In the genomic region with DNA sequence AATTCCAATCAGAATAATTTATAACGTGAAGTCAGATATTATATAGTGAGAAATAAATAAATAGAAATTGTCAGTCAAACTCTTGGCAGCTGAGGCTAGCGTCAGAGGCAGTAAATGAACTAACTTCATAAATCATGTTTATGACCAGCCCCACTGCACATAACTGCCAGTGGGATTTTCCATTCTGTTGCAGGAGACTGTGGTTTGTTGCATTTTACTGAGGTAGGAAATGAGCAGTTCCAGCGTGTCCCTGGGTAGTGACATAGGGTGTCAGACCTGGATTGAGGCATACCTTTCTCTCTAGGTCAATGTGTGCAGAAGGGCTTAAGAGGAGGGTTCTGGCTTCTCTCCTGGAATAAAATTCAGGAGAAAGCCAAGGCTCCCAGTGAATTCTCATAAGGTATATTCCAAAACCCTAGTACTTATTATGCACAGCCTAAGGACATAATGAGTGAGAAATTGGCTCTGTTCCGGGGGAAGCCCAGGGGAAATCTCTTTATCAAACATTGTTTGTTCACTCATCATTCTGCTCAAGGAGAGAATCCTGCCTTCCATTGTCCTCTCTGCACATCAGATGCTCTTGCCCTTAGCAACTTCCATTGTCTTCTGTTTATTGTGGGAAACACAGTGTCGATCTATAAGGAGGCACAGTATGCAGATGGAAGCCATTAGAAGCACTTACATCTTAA, we compare ENCODE assay signal across 22 mouse cellular contexts.
A peak's percentile ranks its signal among the peaks of the same experiment; 100 is the strongest.
DNase-seq lines count a peak whose midpoint lies in the region; ATAC-seq and TF ChIP-seq lines count a peak whose summit lies in the region.
"Had no signal": no experiment of that assay in that cellular context is flagged by ENCODE, and none has a peak within 500 bp of the region (broad histone marks: within the 10 kb centered on the region; RNA-seq: fewer than 3 reads in every experiment).

No protein-coding gene starts in this region.

- H3K27me3 ChIP-seq in hindbrain, embryonic 12.5 days, result no peaks in the 10 kb centered on the region
- H3K27me3 ChIP-seq in hindbrain, embryonic 14.5 days (ENCODE audit: control insufficient read depth, insufficient read depth, low read length), result no peaks in the 10 kb centered on the region
- no peaks in the 10 kb centered on the region for H3K27me3 ChIP-seq in kidney, postnatal 0 days (ENCODE audit: insufficient read depth, low read length)
- no peaks in the 10 kb centered on the region for H3K27me3 ChIP-seq in midbrain, postnatal 0 days (ENCODE audit: insufficient read depth, low read length)
- H3K27me3 ChIP-seq in midbrain, embryonic 13.5 days, result no peaks in the 10 kb centered on the region
- no peaks in the 10 kb centered on the region for H3K27me3 ChIP-seq in neural tube, embryonic 14.5 days (ENCODE audit: control insufficient read depth, insufficient read depth, low read length)
- no peaks in the 10 kb centered on the region for H3K27me3 ChIP-seq in liver, postnatal 0 days (ENCODE audit: insufficient read depth, low read length)
- H3K27me3 ChIP-seq: embryonic facial prominence, embryonic 15.5 days; heart, embryonic 12.5 days; hindbrain, embryonic 15.5 days had no signal

- H3K4me3 ChIP-seq in hindbrain, embryonic 12.5 days, result no peak overlapping the region
- no peak overlapping the region for H3K4me3 ChIP-seq in hindbrain, embryonic 14.5 days (replicated peaks; ENCODE audit: low read length)
- no peak overlapping the region for H3K4me3 ChIP-seq in kidney, postnatal 0 days (replicated peaks; ENCODE audit: low read depth, low read length)
- no peak overlapping the region for H3K4me3 ChIP-seq in midbrain, postnatal 0 days (ENCODE audit: low read depth, low read length)
- no peak overlapping the region for H3K4me3 ChIP-seq in midbrain, embryonic 13.5 days (replicated peaks)
- H3K4me3 ChIP-seq in neural tube, embryonic 14.5 days (ENCODE audit: low read depth, low read length), result no peak overlapping the region
- no peak overlapping the region for H3K4me3 ChIP-seq in liver, postnatal 0 days (ENCODE audit: low read depth, low read length)
- H3K4me3 ChIP-seq: embryonic facial prominence, embryonic 15.5 days; erythroblast, embryonic 14.5 days; forebrain, embryonic 10.5 days; gastrocnemius, adult 2 months; heart, embryonic 12.5 days; hindbrain, embryonic 15.5 days had no signal

- H3K36me3 ChIP-seq in hindbrain, embryonic 12.5 days, result no peaks in the 10 kb centered on the region
- no peaks in the 10 kb centered on the region for H3K36me3 ChIP-seq in hindbrain, embryonic 14.5 days (replicated peaks; ENCODE audit: control insufficient read depth, insufficient read depth)
- H3K36me3 ChIP-seq in kidney, postnatal 0 days (ENCODE audit: insufficient read depth, low read length), result no peaks in the 10 kb centered on the region
- no peaks in the 10 kb centered on the region for H3K36me3 ChIP-seq in midbrain, postnatal 0 days (ENCODE audit: insufficient read depth, low read length)
- H3K36me3 ChIP-seq in midbrain, embryonic 13.5 days, result no peaks in the 10 kb centered on the region
- no peaks in the 10 kb centered on the region for H3K36me3 ChIP-seq in neural tube, embryonic 14.5 days (ENCODE audit: control insufficient read depth, insufficient read depth, low read length)
- H3K36me3 ChIP-seq in liver, postnatal 0 days (replicated peaks; ENCODE audit: insufficient read depth, low read length), result no peaks in the 10 kb centered on the region
- H3K36me3 ChIP-seq: embryonic facial prominence, embryonic 15.5 days; forebrain, embryonic 10.5 days; heart, embryonic 12.5 days; hindbrain, embryonic 15.5 days had no signal

- H3K4me1 ChIP-seq in hindbrain, embryonic 12.5 days, result no peaks in the 10 kb centered on the region
- no peaks in the 10 kb centered on the region for H3K4me1 ChIP-seq in hindbrain, embryonic 14.5 days (replicated peaks; ENCODE audit: control insufficient read depth, insufficient read depth, low read length)
- H3K4me1 ChIP-seq in kidney, postnatal 0 days (replicated peaks; ENCODE audit: insufficient read depth, low read length), result no peaks in the 10 kb centered on the region
- no peaks in the 10 kb centered on the region for H3K4me1 ChIP-seq in midbrain, postnatal 0 days (ENCODE audit: insufficient read depth, low read length)
- H3K4me1 ChIP-seq in midbrain, embryonic 13.5 days (replicated peaks), result no peaks in the 10 kb centered on the region
- H3K4me1 ChIP-seq in neural tube, embryonic 14.5 days (ENCODE audit: control insufficient read depth, insufficient read depth, low read length), result no peaks in the 10 kb centered on the region
- no peaks in the 10 kb centered on the region for H3K4me1 ChIP-seq in liver, postnatal 0 days (ENCODE audit: insufficient read depth)
- H3K4me1 ChIP-seq: embryonic facial prominence, embryonic 15.5 days; forebrain, embryonic 10.5 days; heart, embryonic 12.5 days; hindbrain, embryonic 15.5 days had no signal

- TF ChIP-seq CTCF in kidney, postnatal 0 days (IDR thresholded peaks at IDR 0.05; ENCODE audit: low read depth), result no peak
- TF ChIP-seq CTCF in midbrain, postnatal 0 days (IDR thresholded peaks at IDR 0.05), result no peak
- TF ChIP-seq CTCF in liver, postnatal 0 days (IDR thresholded peaks at IDR 0.05; ENCODE audit: low read depth), result no peak

- 0 out of 2 replicates have a peak overlapping the region, but pooled peaks have one; percentile 23 for H3K27ac ChIP-seq in hindbrain, embryonic 12.5 days
- H3K27ac ChIP-seq in hindbrain, embryonic 14.5 days, result no peak overlapping the region
- H3K27ac ChIP-seq in kidney, postnatal 0 days, result no peak overlapping the region
- H3K27ac ChIP-seq in midbrain, postnatal 0 days (ENCODE audit: low read depth, low read length), result no peak overlapping the region
- no peak overlapping the region for H3K27ac ChIP-seq in midbrain, embryonic 13.5 days
- H3K27ac ChIP-seq in neural tube, embryonic 14.5 days (ENCODE audit: low read depth, low read length), result no peak overlapping the region
- H3K27ac ChIP-seq in liver, postnatal 0 days (ENCODE audit: low read depth), result no peak overlapping the region
- H3K27ac ChIP-seq: embryonic facial prominence, embryonic 15.5 days; forebrain, embryonic 10.5 days; gastrocnemius, adult 2 months; hindbrain, embryonic 15.5 days had no signal

- WGBS in hindbrain, embryonic 12.5 days, result 74% methylated on average over 5 of the region's 5 CpGs
- 52% methylated on average over 5 of the region's 5 CpGs for WGBS in hindbrain, embryonic 14.5 days
- WGBS in kidney, postnatal 0 days, result 53% methylated on average over 5 of the region's 5 CpGs
- 71% methylated on average over 5 of the region's 5 CpGs for WGBS in midbrain, postnatal 0 days
- WGBS in midbrain, embryonic 13.5 days, result 71% methylated on average over 5 of the region's 5 CpGs
- 39% methylated on average over 5 of the region's 5 CpGs for WGBS in neural tube, embryonic 14.5 days
- WGBS in liver, postnatal 0 days (ENCODE audit: insufficient replicate concordance), result 69% methylated on average over 5 of the region's 5 CpGs

- DNase-seq in hindbrain, embryonic 14.5 days (ENCODE audit: low spot score), result no peak
- peak; percentile 18 for DNase-seq in kidney, postnatal 0 days (ENCODE audit: low spot score)
- DNase-seq in kidney, adult 18-20 months, result no peak
- peak; percentile 22 for DNase-seq in midbrain, postnatal 0 days (ENCODE audit: low spot score)
- no peak for DNase-seq in liver, postnatal 0 days
- DNase-seq: adrenal gland, postnatal 14 days; cerebellum, adult 18-20 months; cerebellum, adult 9-11 months; cerebellum, postnatal 36 days; gastrocnemius, adult 2 months; gastrocnemius, postnatal 25 days had no signal

- ATAC-seq in hindbrain, embryonic 12.5 days (ENCODE audit: low FRiP score), result peak; percentile 48
- ATAC-seq in hindbrain, embryonic 14.5 days (ENCODE audit: low FRiP score), result no peak
- no peak for ATAC-seq in kidney, postnatal 0 days (replicated peaks; ENCODE audit: low FRiP score, low read depth)
- ATAC-seq in midbrain, postnatal 0 days (ENCODE audit: low FRiP score), result no peak
- ATAC-seq in midbrain, embryonic 13.5 days, result no peak
- ATAC-seq in neural tube, embryonic 14.5 days (ENCODE audit: low read depth), result peak; percentile 79
- ATAC-seq in liver, postnatal 0 days, result no peak
- ATAC-seq: activated CD4-positive, CD25-positive, alpha-beta regulatory T cell, adult 4 months; forebrain, embryonic 14.5 days; Patski had no signal

- H3K9me3 ChIP-seq in hindbrain, embryonic 12.5 days (replicated peaks), result no peaks in the 10 kb centered on the region
- H3K9me3 ChIP-seq in hindbrain, embryonic 14.5 days (ENCODE audit: control insufficient read depth, low read length), result no peaks in the 10 kb centered on the region
- H3K9me3 ChIP-seq in kidney, postnatal 0 days (replicated peaks; ENCODE audit: low read length), result no peaks in the 10 kb centered on the region
- no peaks in the 10 kb centered on the region for H3K9me3 ChIP-seq in midbrain, postnatal 0 days (ENCODE audit: low read length)
- no peaks in the 10 kb centered on the region for H3K9me3 ChIP-seq in midbrain, embryonic 13.5 days
- no peaks in the 10 kb centered on the region for H3K9me3 ChIP-seq in neural tube, embryonic 14.5 days (ENCODE audit: control insufficient read depth, low read length)
- no peaks in the 10 kb centered on the region for H3K9me3 ChIP-seq in liver, postnatal 0 days (ENCODE audit: low read length)
- H3K9me3 ChIP-seq: embryonic facial prominence, embryonic 15.5 days; forebrain, embryonic 10.5 days; heart, embryonic 12.5 days; hindbrain, embryonic 15.5 days had no signal

- H3K4me2 ChIP-seq in hindbrain, embryonic 12.5 days (replicated peaks), result no peak overlapping the region
- H3K4me2 ChIP-seq in hindbrain, embryonic 14.5 days (replicated peaks), result no peak overlapping the region
- H3K4me2 ChIP-seq in kidney, postnatal 0 days (ENCODE audit: low read length), result no peak overlapping the region
- H3K4me2 ChIP-seq in midbrain, postnatal 0 days (ENCODE audit: low read depth, low read length, poor library complexity, severe bottlenecking), result no peak overlapping the region
- no peak overlapping the region for H3K4me2 ChIP-seq in midbrain, embryonic 13.5 days (replicated peaks)
- H3K4me2 ChIP-seq in neural tube, embryonic 14.5 days (ENCODE audit: low read depth, low read length), result no peak overlapping the region
- no peak overlapping the region for H3K4me2 ChIP-seq in liver, postnatal 0 days (ENCODE audit: low read depth, low read length)
- H3K4me2 ChIP-seq: embryonic facial prominence, embryonic 15.5 days; heart, embryonic 12.5 days; hindbrain, embryonic 15.5 days had no signal

- TF ChIP-seq EP300 in liver, postnatal 0 days (IDR thresholded peaks at IDR 0.05; ENCODE audit: low read depth), result no peak

- no peak overlapping the region for H3K9ac ChIP-seq in hindbrain, embryonic 12.5 days
- H3K9ac ChIP-seq in hindbrain, embryonic 14.5 days, result no peak overlapping the region
- H3K9ac ChIP-seq in kidney, postnatal 0 days (ENCODE audit: low read depth, low read length), result no peak overlapping the region
- H3K9ac ChIP-seq in midbrain, postnatal 0 days (replicated peaks; ENCODE audit: low read length, poor library complexity, severe bottlenecking), result no peak overlapping the region
- H3K9ac ChIP-seq in midbrain, embryonic 13.5 days (replicated peaks), result no peak overlapping the region
- no peak overlapping the region for H3K9ac ChIP-seq in neural tube, embryonic 14.5 days (replicated peaks; ENCODE audit: low read depth, low read length)
- H3K9ac ChIP-seq in liver, postnatal 0 days (replicated peaks), result no peak overlapping the region
- H3K9ac ChIP-seq: embryonic facial prominence, embryonic 15.5 days; heart, embryonic 12.5 days; hindbrain, embryonic 15.5 days had no signal

Comparison
In these comparisons a context has a peak if more than half of its experiments do, and no peak if none do; other contexts are left out.
1. ATAC-seq: peak in hindbrain, embryonic 12.5 days (single experiment) and neural tube, embryonic 14.5 days (single experiment); none in hindbrain, embryonic 14.5 days (single experiment), kidney, postnatal 0 days (single experiment), midbrain, postnatal 0 days (single experiment), midbrain, embryonic 13.5 days (single experiment) and liver, postnatal 0 days (single experiment).
2. DNase-seq: peak in kidney, postnatal 0 days (single experiment) and midbrain, postnatal 0 days (single experiment); none in hindbrain, embryonic 14.5 days (single experiment), kidney, adult 18-20 months (single experiment) and liver, postnatal 0 days (single experiment).